Mouse (Mus musculus) CD4-positive, CD25-positive, alpha-beta regulatory T cell, adult 4 months (primary cell): ENCODE results near the gene Asic4. TPM values are rescaled to one million over a fixed set of nuclear protein-coding genes. Genes with fewer than 3 reads are reported as not detected.
A peak's percentile ranks its signal among the peaks of the same experiment; 100 is the strongest.

Experiments
- ATAC-seq: one replicate; pipeline ENCODE4 v1.8.0; 2017
- polyA plus RNA-seq, 2 experiments: library from polyadenylated mRNA; unstranded; fragments of 100-300 nt; shearing (Covaris generic); gene quantifications; one replicate each; pipeline ENCODE4 v1.2.1; 2017

Gene Asic4
- polyA plus RNA-seq, 2 experiments from 2014 or later = not detected

DNA sequence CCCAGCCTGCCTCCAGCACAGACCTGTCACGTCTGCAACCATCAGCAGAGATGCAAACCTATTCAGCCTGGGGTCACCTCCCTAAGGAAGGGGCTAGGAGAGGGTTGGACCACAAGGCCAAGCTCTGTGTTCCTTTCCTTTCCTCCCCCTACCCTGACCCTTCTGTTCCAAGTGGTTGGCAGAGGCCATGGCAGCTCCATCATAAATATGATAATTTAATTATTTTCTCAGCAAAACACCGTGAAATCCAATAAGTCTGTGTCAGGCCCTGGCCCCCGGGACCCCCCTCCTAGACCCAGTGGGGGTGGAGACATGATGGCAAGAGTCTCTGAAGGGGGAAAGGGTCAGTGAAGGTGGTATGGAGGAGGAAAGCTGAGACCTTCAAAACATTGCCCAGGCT, 6.0 kb upstream of the Asic4 start:
- no peak for ATAC-seq

DNA sequence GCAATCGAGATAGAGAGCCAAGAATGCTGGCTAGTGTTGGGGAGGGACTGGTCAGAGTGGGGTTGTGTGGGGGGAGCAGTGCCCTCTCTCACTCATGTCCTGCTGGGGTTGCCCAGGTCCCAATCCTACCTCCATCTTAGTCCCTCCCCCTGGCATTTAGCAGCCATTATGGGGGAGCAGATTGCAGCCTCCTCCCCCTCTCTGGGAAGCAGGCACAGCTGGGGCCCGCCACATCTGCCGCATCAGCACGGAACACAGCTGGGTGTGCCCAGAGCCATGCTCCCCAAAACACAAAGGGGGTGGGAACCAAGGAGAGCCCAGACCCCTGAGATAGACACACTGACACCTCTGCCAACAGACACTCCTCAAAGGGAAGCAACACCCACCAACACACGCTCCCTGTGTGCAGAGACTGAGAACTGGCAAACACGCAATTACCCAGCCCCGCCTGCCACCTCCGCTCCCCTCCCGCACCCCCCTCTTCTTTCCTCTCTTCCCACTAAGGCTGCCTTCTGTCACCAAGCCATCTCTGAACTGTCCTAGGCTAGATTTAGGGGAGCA, 5.0 kb upstream of the Asic4 start:
- peak; percentile 18 for ATAC-seq

DNA sequence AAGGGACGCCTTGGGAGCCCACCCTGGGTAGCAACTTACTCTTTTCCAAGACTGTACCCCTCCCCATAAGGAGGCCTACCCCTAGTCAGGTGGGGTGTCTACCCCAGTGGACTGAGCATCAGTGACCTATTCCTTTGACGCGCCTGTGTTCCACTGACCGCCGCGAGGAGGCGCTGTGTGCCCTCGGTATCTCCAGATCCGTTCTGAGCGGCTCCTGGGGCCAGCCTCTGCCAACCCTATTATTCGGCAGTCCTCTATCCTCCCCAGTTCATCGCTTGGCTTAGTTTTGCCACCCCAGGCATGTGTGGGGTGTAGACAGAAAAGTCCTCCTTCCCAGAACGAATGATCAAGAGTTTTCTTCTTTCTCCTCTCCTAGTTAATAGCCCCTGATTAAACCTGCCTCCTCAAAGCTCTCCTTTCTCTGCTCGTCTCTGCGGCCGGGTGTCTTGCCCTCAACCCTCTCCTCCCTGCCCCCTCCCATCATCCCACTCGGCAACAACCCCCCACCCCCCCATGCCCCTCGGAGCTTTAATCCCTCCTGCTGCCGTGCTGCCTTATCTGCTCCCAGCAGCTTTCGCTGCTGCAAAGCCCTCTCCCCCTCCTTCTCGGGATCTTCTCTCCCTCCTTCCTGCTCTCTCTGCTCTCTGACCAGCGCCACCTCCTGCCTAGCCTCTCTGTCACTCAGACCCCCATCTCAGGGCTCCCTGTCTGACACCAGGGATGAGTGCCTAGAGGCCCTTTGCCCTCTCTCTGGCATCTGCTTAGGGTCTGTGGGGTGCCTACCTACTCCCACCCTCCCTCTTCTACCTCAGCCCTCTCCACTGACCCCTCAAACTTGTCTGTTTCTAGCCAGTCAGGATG, 4.3 kb upstream of the Asic4 start:
- ATAC-seq = peak; percentile 84

DNA sequence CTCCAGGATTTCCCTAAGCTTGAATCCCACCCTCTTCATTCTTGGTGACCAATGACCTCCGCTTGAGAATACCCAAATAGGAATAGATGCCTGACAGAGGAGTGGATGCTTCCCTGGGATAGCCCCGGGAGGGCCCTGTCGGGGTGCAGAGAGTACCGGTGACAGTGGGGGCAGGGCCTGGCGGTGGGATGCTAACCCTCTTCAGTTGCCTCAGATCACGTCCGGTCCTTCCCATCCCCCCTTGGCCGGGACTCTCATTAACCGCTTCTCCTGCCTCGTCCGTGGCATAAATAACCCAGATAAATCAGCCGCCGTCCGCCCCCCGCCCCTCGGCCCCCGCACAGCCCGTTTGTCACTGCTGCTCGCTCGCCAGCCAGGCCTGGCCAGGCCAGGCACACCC, 3.6 kb upstream of the Asic4 start:
- no peak for ATAC-seq

DNA sequence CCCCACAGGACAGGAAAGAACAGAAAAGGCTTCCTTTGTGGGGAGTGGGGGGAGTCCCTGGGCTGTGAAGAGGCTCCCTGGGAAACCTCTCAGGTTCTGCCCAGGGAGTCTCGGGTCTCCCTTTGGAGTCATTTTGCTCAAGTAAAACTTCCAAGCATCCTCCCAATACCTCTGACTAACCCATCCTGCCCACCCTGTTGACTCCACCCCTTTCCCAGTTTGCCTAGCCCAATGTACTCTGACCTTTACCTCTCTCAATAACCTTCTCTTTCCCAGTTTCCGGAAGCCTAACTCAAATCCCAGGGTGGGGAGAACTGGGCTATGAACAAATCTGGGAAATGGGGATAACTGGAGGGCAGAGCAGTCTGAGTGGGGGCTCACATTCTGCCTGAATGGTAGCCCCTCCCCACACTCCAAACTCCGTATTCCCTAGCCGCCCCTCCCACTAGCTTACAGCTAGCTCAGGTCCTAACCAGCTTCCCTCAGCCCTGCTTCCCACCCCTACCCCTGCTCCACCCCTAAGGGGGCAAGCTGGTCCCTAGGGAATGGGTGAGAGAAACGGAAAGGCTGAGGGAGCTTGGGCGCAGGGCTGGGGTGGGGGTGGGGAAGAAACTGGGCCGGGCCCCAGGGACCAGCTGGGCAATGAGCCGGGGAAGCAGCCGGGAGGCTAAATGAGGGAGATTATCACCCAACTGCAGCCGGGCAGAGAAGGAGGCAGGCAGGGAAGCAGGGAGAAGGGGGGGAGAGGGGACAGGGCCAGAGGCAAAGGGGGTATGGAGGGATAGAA, 2.8 kb upstream of the Asic4 start:
- ATAC-seq = no peak

DNA sequence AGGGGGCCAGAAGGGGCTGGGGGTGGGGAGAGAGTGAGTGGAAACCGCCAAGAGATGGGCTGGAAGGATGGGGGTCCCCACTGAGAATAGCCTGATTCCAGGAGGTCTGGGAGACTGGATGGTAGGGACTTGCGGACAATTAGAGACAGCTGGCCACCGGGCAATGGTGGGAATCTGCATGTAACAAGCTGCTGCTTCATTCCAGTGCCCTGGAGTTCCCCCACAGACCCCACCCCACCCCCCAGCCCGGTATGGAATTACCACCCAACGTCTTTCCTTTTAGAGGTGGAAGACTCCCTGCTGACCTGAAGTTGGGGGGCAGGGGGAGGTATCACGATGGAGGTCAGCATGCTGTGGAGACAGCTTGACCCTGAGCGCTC, 2.2 kb upstream of the Asic4 start:
- ATAC-seq = no peak

DNA sequence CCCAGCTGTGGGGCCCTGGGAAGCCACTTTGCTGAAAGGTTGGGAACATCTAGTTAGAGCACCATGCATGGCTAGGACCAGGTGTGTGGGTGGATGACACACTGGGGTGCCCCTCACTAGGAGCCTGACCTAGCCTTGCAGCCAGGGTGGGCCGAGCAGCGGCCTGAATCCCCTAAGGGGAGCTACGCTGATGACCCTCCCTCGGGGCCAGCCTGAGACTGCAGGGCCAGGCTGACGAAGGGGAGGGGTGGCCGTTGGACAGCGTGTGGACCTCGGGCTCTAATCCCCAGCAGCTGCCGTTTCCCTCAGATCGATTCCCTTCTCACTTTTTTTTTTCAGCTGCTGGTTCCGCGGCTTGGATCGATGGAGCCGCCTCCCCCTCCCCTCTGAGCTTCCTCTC, 1.3 kb upstream of the Asic4 start:
- no peak for ATAC-seq

DNA sequence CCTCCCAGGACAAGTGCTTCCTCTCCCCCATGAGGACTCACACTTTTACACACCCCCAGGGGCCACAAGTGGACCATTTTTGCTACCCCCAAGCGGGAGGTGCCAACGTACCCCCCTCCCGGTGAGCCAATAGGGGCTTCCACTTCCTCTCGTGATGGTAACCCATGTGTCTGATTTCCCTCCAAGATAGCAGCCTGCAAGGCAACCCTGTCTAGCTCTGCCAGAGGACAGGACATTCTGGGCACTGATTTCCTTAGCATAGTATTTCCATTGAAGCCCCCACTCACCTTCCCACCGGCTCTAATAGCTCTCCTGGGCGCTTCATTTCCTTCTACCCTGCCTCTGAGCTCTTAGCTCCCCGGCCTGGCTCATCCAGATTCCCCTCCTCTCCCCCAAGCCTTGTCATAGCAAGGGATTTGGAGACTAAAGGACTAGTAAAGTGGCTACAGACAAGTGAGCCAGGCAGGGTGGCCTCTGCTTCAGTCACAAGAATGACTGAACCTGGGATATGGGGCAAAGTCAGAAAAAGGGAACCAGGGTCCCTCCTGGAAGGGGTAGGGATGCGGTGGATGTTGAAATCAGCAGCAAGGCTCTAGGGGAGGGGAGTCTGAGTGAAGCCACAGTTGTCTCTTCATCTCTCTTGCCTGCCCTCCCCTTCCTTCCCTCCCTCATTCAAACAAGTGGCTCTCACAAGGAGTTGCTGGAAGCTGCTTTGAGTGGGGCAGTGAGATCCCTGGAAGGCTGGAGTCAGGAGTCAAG, 680 bp upstream of the Asic4 start:
- ATAC-seq = no peak

DNA sequence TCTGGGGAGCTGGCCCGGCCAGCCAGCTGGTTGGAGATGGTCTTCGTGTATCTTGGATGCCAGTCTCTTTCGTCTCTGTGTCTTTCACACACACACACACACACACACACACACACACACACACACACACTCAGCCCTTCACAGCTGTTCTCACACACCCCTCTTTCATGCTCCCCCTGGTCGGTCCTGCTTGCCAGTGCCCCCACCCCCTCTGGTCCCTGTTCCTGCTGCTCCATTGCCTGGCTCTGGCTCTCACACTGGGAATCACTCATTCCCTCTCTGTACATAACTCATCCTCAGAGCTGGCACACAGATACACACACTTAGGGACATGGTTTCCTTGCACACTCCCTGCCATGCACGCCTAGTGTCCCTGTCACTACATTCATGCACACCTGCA, 1.7 kb downstream of the Asic4 start:
- ATAC-seq = no peak

DNA sequence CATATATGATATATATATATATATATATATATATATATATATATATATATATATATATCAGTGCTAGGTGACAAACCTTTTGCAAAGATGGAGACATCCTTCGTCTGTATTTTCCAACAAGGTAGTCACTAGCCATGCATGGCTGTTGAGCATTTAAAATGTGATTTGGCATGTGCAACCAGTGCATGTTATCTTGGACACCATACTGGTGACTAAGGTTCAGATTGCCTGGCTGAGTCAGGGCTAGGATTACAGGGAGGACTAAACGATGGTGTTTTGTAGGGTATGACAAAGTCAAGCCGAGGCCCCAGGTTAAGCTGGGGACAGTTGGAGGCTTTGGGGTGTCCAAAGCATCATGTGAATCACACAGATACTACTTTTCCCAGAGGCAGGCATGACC, 5.2 kb downstream of the Asic4 start:
- ATAC-seq = no peak

DNA sequence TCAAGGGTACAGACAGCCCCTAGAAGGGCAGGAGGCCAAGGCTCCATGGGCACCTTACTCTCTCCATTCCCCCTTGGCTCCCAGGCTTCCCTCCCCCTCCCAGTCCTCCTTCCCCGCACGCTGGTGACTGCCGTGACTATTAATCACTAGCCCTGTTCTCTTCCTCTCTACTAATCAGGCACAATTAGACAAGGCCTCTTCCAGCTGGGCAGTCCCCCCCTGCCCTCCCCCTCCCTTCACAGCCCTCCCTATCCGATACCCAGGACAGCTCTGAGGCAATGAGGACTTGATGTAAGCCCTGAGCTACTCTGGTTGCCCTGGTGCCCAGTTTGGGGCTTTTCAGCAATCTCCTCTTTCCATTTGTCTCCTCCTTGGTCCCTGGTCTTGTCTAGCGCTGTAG, 5.7 kb downstream of the Asic4 start:
- no peak for ATAC-seq

DNA sequence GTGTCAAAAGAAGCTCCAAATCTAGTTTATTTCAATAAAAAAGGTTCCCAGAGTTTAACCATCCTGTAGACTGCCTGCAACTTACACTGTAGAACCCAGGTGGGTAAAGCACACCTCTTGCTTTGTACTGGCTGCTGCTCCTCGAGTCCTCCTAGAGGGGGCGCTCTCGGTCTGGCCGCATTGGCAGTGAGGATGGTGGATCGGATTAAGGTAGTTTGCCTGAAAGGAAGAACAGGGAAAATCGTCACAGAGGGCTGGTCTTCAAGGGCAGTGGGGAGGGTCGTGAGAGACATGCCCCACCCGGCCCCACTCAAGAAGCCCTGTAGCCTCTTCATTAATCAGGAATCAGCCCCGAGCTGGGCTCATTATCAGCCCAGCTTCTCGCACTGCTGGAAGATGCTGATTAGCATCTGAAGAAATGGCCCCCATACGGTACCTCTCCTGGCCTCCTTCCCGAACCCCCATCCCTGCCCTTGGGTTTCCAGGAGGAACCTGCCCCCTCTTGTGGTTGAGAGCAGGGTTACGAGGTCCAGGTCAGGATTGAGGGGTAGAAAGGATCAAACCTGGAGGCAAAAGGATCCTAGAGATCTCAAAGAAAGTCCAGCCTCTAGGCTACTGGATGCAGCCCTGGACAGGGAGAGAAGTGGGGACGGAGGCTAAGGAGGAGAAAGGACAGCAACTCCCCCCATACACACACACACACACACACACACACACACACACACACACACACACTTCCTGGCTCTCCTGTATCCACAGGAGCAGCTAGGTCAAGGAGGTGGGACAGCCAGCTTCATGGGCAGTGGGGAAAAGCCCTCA, 6.7 kb downstream of the Asic4 start:
- no peak for ATAC-seq

DNA sequence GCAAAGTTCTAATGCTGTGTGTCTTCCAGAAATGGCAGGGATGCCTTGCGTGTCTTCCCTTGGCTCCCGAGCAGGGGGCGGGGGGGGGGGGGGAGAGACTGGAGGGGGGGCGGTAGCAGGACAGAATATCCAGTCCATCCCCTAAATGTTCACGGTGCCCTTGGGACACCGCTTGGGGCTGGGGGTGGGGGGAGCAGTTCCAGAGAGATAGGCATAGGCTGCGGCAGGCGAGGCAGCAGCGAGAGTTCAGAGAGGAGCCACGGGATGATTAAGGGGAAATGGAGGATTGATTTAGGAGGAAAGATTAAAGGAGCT, 7.4 kb downstream of the Asic4 start:
- no peak for ATAC-seq

DNA sequence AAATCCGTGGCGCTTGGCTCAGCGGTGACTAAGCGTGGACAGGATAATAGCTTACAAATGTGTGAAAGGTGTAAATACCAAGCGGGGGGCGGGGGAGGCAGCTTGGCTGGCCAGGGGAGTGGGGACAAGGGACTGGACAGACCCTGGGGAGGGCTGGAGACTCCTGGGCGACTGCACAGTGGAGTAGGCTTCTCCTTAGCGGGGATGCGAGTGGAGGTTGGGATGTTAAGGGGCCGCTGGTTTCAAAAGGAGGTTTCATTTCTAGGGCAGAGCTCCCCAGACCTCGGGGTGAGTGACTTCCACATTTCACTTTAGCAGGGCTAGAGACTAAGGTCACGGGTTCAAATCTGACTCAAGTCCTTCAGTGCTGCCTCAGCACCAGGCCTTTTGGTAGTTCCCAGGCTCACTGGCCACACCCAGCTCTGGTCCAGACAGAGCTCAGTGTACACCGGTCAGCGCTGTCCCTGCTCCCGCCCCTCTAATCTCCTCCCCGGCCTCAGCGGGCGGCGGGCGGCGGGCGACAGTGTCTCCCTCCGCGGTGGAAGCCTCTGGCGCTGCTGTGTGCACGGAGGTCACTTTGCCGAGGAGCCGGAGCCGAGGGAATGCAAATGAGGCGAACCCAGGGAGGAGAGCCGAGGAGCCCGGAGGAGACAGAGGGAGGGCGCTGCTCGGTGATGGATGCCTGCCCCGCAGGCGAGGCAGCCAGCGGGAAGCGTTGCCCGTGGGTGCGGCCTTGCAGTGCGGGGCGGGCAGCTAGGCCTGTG, 8.0 kb downstream of the Asic4 start:
- no peak for ATAC-seq

DNA sequence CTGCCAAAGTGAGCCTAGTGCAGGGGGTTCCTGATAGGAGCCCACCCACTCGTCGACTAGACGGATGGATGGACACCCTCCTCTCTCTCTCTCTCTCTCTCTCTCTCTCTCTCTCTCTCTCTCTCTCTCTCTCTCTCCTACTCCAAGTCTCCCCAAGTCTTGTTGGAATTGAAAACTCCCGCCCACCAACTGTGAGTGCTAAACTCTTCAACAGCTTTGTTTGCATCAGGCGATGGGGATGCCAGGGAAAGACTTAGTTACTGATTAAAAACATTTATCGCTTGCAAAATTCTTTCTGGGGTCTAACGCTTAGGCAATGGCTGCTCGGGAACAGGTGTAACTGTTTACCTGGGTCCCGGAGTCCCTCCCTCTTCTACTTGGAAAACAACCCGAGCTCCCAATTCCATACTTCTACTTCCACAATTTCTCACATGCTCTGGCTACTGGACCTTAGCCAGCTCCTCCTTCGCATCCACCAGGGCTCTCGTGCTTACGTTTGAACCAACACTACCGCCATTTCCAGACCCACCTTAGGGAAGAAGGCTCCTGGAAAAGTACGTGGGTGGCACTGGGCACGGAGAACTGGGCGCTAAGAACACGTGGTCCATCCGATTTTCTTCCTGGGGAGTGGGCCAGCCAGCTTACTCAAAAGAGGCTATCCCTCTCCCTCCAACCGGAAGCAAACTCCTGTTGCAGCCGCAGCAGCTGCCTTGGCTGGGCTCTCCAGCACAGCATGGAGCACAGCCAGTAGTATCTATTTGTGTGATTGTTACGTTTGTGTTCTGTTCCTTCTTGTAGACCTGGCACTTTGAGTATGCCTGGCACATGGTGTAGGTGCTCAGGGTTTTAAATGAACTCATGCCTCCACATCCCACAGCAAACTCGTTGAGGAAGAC, 8.8 kb downstream of the Asic4 start:
- no peak for ATAC-seq

DNA sequence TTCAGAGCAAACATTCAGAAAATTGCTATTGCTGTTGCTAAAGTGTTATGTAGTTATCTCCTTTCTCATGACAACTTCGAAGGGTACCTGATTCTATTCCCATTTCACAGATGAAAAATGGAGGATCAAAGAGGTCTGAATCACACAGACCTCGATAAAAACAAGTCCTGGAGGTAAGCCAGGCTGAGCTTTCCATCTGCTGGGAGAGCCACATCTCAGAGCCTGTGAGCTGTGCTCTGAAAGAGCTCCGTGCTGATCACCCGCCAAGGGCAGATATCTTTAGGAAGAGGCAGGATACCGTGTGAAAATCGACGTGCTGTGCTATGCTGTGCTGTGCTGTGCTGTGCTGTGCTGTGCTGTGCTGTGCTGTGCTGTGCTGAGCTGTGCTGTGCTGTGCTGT, 10.1 kb downstream of the Asic4 start:
- no peak for ATAC-seq

DNA sequence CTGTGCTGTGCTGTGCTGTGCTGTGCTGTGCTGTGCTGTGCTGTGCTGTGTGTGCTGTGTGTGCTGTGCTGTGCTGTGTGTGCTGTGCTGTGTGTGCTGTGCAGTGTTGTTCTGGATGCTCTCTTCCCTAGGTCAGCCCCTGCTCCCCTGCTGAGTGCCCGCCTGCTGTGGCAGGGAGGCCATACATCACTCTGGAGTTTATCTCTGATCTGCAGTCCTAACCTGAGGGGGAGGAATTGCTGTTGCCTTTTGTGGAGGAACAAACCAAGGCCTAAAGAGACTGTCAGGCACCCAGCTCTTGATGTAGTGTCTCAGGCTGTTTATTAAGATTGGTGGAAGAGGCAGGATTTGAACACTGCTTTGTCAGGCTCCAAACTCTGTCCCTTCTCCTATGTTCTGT, 12.4 kb downstream of the Asic4 start:
- ATAC-seq = no peak

DNA sequence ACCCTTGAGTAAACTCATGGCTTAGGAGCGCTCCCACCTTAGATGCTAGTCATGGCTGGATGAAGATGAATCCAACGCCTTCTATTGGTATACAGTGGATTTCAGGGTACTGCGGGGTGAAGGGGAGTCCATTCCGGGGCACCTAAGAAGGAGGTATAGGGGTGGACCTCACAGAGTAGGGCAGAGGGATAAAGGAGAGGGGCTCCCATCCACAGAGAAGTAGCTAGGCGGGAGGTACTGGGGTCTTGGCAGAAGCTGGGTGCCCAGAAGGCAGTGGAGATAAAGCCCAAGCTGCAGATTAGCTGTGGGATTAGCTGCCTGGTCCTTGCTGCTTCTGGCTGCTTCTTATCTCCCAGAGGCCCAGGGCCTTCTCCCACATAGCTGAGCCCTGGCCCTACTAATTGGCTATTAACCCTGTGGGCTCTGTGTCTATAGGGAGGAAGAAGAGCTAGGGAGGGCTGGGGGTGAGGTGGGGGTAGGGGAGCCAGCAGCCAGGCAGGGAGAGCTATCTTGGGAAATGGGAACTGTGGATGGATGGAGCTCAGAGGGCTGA, 13.5 kb downstream of the Asic4 start:
- no peak for ATAC-seq

DNA sequence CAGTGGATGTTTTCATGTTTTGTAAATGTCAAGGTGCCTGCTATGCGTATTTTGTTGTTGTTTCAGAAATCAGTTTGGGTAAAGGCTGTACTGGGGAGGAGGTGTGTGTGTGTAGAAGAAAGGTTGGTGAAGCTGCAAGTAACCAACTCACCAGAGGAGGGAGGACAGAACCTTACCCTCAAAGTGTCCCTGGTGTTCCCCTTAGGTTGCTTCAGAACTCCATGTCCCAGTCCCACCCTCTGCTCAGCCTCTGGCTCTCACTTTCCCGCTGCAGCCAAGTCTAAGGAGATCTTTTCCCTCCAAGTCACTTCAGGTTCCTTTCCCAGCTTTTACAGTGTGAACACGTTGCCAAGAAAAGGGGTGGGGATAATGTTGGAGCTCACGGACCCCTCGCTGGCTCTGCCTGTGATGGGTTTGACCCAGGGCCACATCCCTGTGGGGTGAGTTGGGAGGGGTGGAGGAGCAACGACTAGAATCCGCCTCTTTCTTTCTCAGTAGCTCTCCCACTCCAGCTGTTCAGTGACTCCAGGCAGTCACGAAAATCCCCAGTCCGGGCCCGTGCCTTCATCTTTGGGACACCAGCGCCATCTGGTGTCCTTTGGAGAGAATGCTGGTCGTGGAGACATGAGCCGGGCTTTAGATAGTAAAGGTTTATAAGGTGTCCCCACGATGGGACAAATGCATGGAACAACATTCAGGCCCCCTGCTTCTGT, 17.1 kb downstream of the Asic4 start:
- ATAC-seq = peak; percentile 90
